Mouse (Mus musculus) neural tube, embryonic 11.5 days (tissue): ENCODE measurements around the gene Mmel1. TPM values are rescaled to one million over a fixed set of nuclear protein-coding genes. Genes with fewer than 3 reads are reported as not detected.

Experiments used
- polyA plus RNA-seq: library from polyadenylated mRNA; unstranded; fragments of >200 nt; fragmentation: Nextera tagmentation; extraction: Ambion mirVana; gene quantifications from 2 replicates; pipeline ENCODE4 v1.2.1, GENCODE M21; 2014

Mmel1 gene
- polyA plus RNA-seq, 1 experiment from 2014 or later = 0.50 TPM

Other genes starting within 250 kb of the Mmel1 start
- 10.9 and 12.5 TPM in 2 replicates for gene Prdm16, start 232.7 kb upstream of the Mmel1 start, polyA plus RNA-seq
- not detected in 2 replicates for gene Actrt2, start 201.7 kb upstream of the Mmel1 start, polyA plus RNA-seq
- gene Ttc34, start 32.1 kb upstream of the Mmel1 start, polyA plus RNA-seq = 0.38 and 0.39 TPM in 2 replicates
- 40.2 and 42.1 TPM in 2 replicates for gene Fam213b, start 29.6 kb downstream of the Mmel1 start, polyA plus RNA-seq
- gene Tnfrsf14, start 59.0 kb downstream of the Mmel1 start, polyA plus RNA-seq = 0.78 and 1.1 TPM in 2 replicates
- 191 and 218 TPM in 2 replicates for gene Hes5, start 91.3 kb downstream of the Mmel1 start, polyA plus RNA-seq
- 36.1 and 38.2 TPM in 2 replicates for gene Pank4, start 94.5 kb downstream of the Mmel1 start, polyA plus RNA-seq
- 1.4 and 1.6 TPM in 2 replicates for gene Plch2, start 187.2 kb downstream of the Mmel1 start, polyA plus RNA-seq
- gene Pex10, start 197.4 kb downstream of the Mmel1 start, polyA plus RNA-seq = 6.9 and 8.3 TPM in 2 replicates
- 143 and 145 TPM in 2 replicates for gene Rer1, start 216.8 kb downstream of the Mmel1 start, polyA plus RNA-seq
- gene Morn1, start 217.0 kb downstream of the Mmel1 start, polyA plus RNA-seq = 3.9 and 5.3 TPM in 2 replicates